Mouse (Mus musculus) G1E (cell line): ENCODE measurements around the gene Zfand3. TPM values are rescaled to one million over a fixed set of nuclear protein-coding genes. Genes with fewer than 3 reads are reported as not detected.

Experiments used
- ATAC-seq: 2 replicates; pipeline ENCODE4 v1.8.0; 2016; ENCODE audit warnings: mild to moderate bottlenecking; ENCODE audit not compliant: insufficient number of reproducible peaks, poor library complexity, low FRiP score, severe bottlenecking; ENCODE audit errors: extremely low read depth
- DNase-seq: peaks from one replicate; pipeline ENCODE4 v3.0.0; 2012; ENCODE audit warnings: low spot score
- H3K27me3 ChIP-seq: 2 replicates; pipeline ENCODE4 v1.6.1; 2012; ENCODE audit warnings: mild to moderate bottlenecking, low read length, inconsistent platforms; ENCODE audit not compliant: insufficient read depth
- H3K36me3 ChIP-seq: replicated peaks from 2 replicates; pipeline ENCODE3; 2012; ENCODE audit warnings: mild to moderate bottlenecking, inconsistent platforms
- H3K4me1 ChIP-seq: 2 replicates; pipeline ENCODE4 v1.6.1; 2012; ENCODE audit warnings: low read depth, low read length, inconsistent platforms, mixed read lengths; ENCODE audit not compliant: insufficient read depth
- H3K4me3 ChIP-seq: 2 replicates; pipeline ENCODE4 v1.5.1; 2012; ENCODE audit warnings: low read depth, mild to moderate bottlenecking, inconsistent platforms, low read length, moderate library complexity, mixed read lengths
- H3K9me3 ChIP-seq: replicated peaks from 2 replicates; pipeline ENCODE4 v1.6.1; 2012; ENCODE audit warnings: inconsistent platforms
- CTCF ChIP-seq: IDR thresholded peaks from 2 replicates; pipeline ENCODE4 v1.5.1; 2012; ENCODE audit warnings: low read depth, low read length, inconsistent platforms, mixed read lengths
- GATA1 ChIP-seq: IDR thresholded peaks from 2 replicates; pipeline ENCODE4 v1.6.1; 2012; ENCODE audit warnings: borderline replicate concordance, low read length, inconsistent platforms, mixed read lengths
- GATA2 ChIP-seq: IDR thresholded peaks from 2 replicates; pipeline ENCODE4 v1.6.1; 2012; ENCODE audit warnings: low read depth, low read length, inconsistent platforms, borderline replicate concordance
- POLR2AphosphoS5 ChIP-seq: IDR thresholded peaks from 2 replicates; pipeline ENCODE4 v1.6.1; 2012; ENCODE audit warnings: low read depth, low read length, inconsistent platforms; ENCODE audit not compliant: insufficient replicate concordance
- TAL1 ChIP-seq: conservative IDR thresholded peaks from 2 replicates; pipeline ENCODE4 v1.6.1; 2012; ENCODE audit warnings: low read depth, low read length, inconsistent platforms, mixed read lengths
- polyA plus RNA-seq: library from polyadenylated mRNA; stranded (reverse); fragments of >175 nt; gene quantifications from 2 replicates; pipeline ENCODE4 v1.2.3, GENCODE M21; 2012
- total RNA-seq, 2 experiments: library from RNA; stranded (forward) in 1 of 2; stranded (reverse) in 1 of 2; fragments of 200-1000 nt in 1 of 2; fragments of >200 nt in 1 of 2; fragmentation: Nextera tagmentation in 1 of 2; gene quantifications; 2 replicates each; pipeline ENCODE4 v1.2.3; 2014 to 2017

Zfand3 gene
- total and polyA plus RNA-seq, 3 experiments = 17.6 to 93.6 (median 49.2) TPM

- ATAC-seq (no peak), DNase-seq (no peak)
- TF ChIP-seq CTCF = no peak
- no peak for TF ChIP-seq POLR2AphosphoS5
- H3K9me3 ChIP-seq = peaks cover 5% of the 10 kb centered on the region
- H3K4me1 ChIP-seq = peaks cover 16% of the 10 kb centered on the region
- no peaks in the 10 kb centered on the region for H3K36me3 ChIP-seq
- H3K4me3 ChIP-seq = no peak overlapping the region
- peaks cover 71% of the 10 kb centered on the region for H3K27me3 ChIP-seq
These were observed 19.0 kb upstream of the Zfand3 start for GRCm38 (mm10) chr17:29985534-29985933.

GRCm38 (mm10) chr17:29988141-29988540, 16.4 kb upstream of the Zfand3 start:
- no peak for TF ChIP-seq GATA2
- no peak for TF ChIP-seq CTCF
- no peak for TF ChIP-seq POLR2AphosphoS5
- no peak for TF ChIP-seq TAL1
- TF ChIP-seq GATA1 = no peak
- ATAC-seq = no peak
- H3K4me3 ChIP-seq = no peak overlapping the region
- H3K9me3 ChIP-seq = no peaks in the 10 kb centered on the region
- peaks cover 68% of the 10 kb centered on the region for H3K27me3 ChIP-seq
- peaks cover 5% of the 10 kb centered on the region for H3K4me1 ChIP-seq
- H3K36me3 ChIP-seq = no peaks in the 10 kb centered on the region
- no peak for DNase-seq

- no peaks in the 10 kb centered on the region for H3K9me3 ChIP-seq
- TF ChIP-seq TAL1 (no peak), GATA1 (no peak), GATA2 (no peak)
- DNase-seq (no peak), ATAC-seq (no peak)
- peaks cover 5% of the 10 kb centered on the region for H3K4me1 ChIP-seq
- H3K4me3 ChIP-seq = no peak overlapping the region
- no peaks in the 10 kb centered on the region for H3K36me3 ChIP-seq
- peaks cover 63% of the 10 kb centered on the region for H3K27me3 ChIP-seq
These were observed 14.9 kb upstream of the Zfand3 start for GRCm38 (mm10) chr17:29989653-29990052.

GRCm38 (mm10) chr17:29990136-29990535, 14.4 kb upstream of the Zfand3 start:
- H3K36me3 ChIP-seq = no peaks in the 10 kb centered on the region
- DNase-seq (no peak), ATAC-seq (no peak)
- peaks cover 5% of the 10 kb centered on the region for H3K4me1 ChIP-seq
- no peaks in the 10 kb centered on the region for H3K9me3 ChIP-seq
- H3K4me3 ChIP-seq = no peak overlapping the region
- peaks cover 59% of the 10 kb centered on the region for H3K27me3 ChIP-seq
- TF ChIP-seq TAL1 = no peak
- TF ChIP-seq GATA1 = no peak
- no peak for TF ChIP-seq POLR2AphosphoS5
- TF ChIP-seq GATA2 = no peak
- TF ChIP-seq CTCF = no peak

- DNase-seq (no peak), ATAC-seq (no peak)
- Histone ChIP-seq H3K27me3 (peaks cover 61% of the 10 kb centered on the region), H3K36me3 (no peaks in the 10 kb centered on the region), H3K4me1 (peaks cover 5% of the 10 kb centered on the region), H3K4me3 (no peak overlapping the region), H3K9me3 (no peaks in the 10 kb centered on the region)
- TF ChIP-seq TAL1 (no peak), POLR2AphosphoS5 (no peak), GATA2 (no peak), CTCF (no peak), GATA1 (no peak)
These were observed 13.7 kb upstream of the Zfand3 start for GRCm38 (mm10) chr17:29990845-29991244.

GRCm38 (mm10) chr17:29993488-29993887, 11.0 kb upstream of the Zfand3 start:
- no peaks in the 10 kb centered on the region for H3K36me3 ChIP-seq
- peaks cover 5% of the 10 kb centered on the region; the same call in 1 of the 2 replicates for H3K4me1 ChIP-seq
- no peak for ATAC-seq
- no peak for DNase-seq
- H3K27me3 ChIP-seq = peaks cover 63% of the 10 kb centered on the region
- H3K9me3 ChIP-seq = no peaks in the 10 kb centered on the region
- H3K4me3 ChIP-seq = no peak overlapping the region
- no peak for TF ChIP-seq POLR2AphosphoS5
- TF ChIP-seq CTCF = no peak
- no peak for TF ChIP-seq TAL1
- TF ChIP-seq GATA1 = no peak
- TF ChIP-seq GATA2 = no peak

- peaks cover 4% of the 10 kb centered on the region; the same call in 1 of the 2 replicates for H3K4me1 ChIP-seq
- no peaks in the 10 kb centered on the region for H3K9me3 ChIP-seq
- ATAC-seq = no peak
- no peaks in the 10 kb centered on the region for H3K36me3 ChIP-seq
- peaks cover 58% of the 10 kb centered on the region for H3K27me3 ChIP-seq
- DNase-seq = no peak
- TF ChIP-seq GATA1 (no peak), TAL1 (no peak), CTCF (no peak), POLR2AphosphoS5 (no peak), GATA2 (no peak)
- no peak overlapping the region for H3K4me3 ChIP-seq
These were observed 10.5 kb upstream of the Zfand3 start for GRCm38 (mm10) chr17:29994011-29994410.
